Mouse (Mus musculus) liver, postnatal 0 days (tissue): Measurements from ENCODE around the gene Capzb. TPM values are rescaled to one million over a fixed set of nuclear protein-coding genes. Genes with fewer than 3 reads are reported as not detected.
A peak's percentile ranks its signal among the peaks of the same experiment; 100 is the strongest.

ENCODE experiments used
- ATAC-seq: fragments of 200-750 bp; cut with Nextera tagmentation; 2 replicates; pipeline ENCODE4 v1.8.0; 2017; ENCODE audit warnings: mild to moderate bottlenecking, moderate library complexity
- DNase-seq: peaks from one replicate; pipeline ENCODE4 v3.0.0-alpha.2; 2016
- H3K27ac ChIP-seq: fragments of 300-500 bp; sonication (generic); 2 replicates; pipeline ENCODE4 v1.5.1; 2014; ENCODE audit warnings: antibody characterized with exemption, moderate library complexity, mild to moderate bottlenecking, low read depth
- H3K27me3 ChIP-seq: fragments of 300-500 bp; sonication (generic); 2 replicates; pipeline ENCODE4 v1.6.1; 2014; ENCODE audit warnings: low read length, control low read depth, mixed read lengths; ENCODE audit not compliant: insufficient read depth
- H3K36me3 ChIP-seq: fragments of 300-500 bp; sonication (generic); replicated peaks from 2 replicates; pipeline ENCODE4 v1.6.1; 2014; ENCODE audit warnings: mild to moderate bottlenecking, control low read depth, low read length, moderate library complexity, mixed read lengths; ENCODE audit not compliant: insufficient read depth
- H3K4me1 ChIP-seq: fragments of 300-500 bp; sonication (generic); 2 replicates; pipeline ENCODE4 v1.6.1; 2014; ENCODE audit warnings: antibody characterized with exemption, mild to moderate bottlenecking, control low read depth; ENCODE audit not compliant: insufficient read depth
- H3K4me2 ChIP-seq: fragments of 300-500 bp; sonication (generic); 2 replicates; pipeline ENCODE4 v1.6.1; 2014; ENCODE audit warnings: low read depth, mild to moderate bottlenecking, low read length, moderate library complexity, mixed read lengths
- H3K4me3 ChIP-seq: fragments of 300-500 bp; sonication (generic); 2 replicates; pipeline ENCODE4 v1.5.1; 2014; ENCODE audit warnings: low read depth, low read length
- H3K9ac ChIP-seq: fragments of 300-500 bp; sonication (generic); replicated peaks from 2 replicates; pipeline ENCODE4 v1.6.1; 2014; ENCODE audit warnings: mild to moderate bottlenecking, moderate library complexity
- H3K9me3 ChIP-seq: fragments of 300-500 bp; sonication (generic); 2 replicates; pipeline ENCODE4 v1.6.1; 2016; ENCODE audit warnings: mild to moderate bottlenecking, control low read depth, low read length, mixed read lengths
- CTCF ChIP-seq: sonication (generic); IDR thresholded peaks from 2 replicates; pipeline ENCODE4 v1.5.1; 2016; ENCODE audit warnings: antibody characterized with exemption, low read depth
- EP300 ChIP-seq: IDR thresholded peaks from 2 replicates; pipeline ENCODE4 v1.6.1; 2016; ENCODE audit warnings: antibody characterized with exemption, low read depth, mild to moderate bottlenecking
- WGBS: fragments of 180-500 bp; shearing (Covaris S2); extraction: QIAGEN DNeasy Blood & Tissue Kit; methylation state at CpG from one replicate; pipeline ENCODE4 v1.1.7; 2014; ENCODE audit not compliant: insufficient replicate concordance; 5-methylcytosine and 5-hydroxymethylcytosine counted together
- polyA plus RNA-seq: library from polyadenylated mRNA; unstranded; fragments of >200 nt; fragmentation: Nextera tagmentation; extraction: Ambion mirVana; gene quantifications from 2 replicates; pipeline ENCODE4 v1.2.1, GENCODE M21; 2015

Capzb gene
- polyA plus RNA-seq, 1 experiment from 2014 or later, result 143 TPM

DNA sequence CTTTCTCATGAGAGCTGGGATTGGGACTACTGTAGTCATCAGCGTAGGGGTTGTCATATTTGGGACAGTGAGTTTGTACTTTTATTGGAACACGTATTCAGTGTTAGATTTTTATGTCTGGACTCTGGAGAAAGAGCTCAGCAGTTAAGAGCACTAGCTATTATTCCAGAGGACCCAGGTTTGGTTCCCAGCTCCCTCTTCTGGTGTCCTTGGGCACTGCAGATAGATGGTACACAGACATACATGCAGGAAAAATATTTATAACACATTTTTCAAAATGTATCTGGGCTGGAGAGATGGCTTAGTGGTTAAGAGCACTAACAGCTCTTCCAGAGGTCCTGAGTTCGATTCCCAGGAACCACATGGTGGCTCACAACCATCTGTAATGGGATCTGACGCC lies 28.3 kb downstream of the Capzb start:
- no peaks in the 10 kb centered on the region for H3K4me1 ChIP-seq
- ATAC-seq, result no peak
- 83% methylated on average over 4 of the region's 4 CpGs for WGBS

DNA sequence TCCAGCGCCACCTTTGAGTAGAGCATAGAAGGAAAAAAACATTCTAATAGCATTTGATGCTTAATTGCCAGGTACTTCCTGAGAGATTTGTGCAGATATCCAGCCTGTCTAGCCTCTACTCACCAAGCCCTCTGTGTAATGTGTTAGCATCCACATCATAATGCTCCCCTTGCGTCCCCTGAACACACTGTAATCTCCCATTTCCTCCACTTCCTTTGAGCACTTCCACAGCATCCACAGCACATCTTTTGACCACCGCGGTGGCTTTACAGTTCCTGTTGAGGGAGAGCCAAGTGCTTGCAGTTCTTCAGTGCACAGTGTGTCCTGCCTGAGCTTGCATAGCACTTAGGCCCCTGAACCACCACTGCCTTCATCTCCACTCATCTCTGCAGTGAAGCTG lies 29.1 kb downstream of the Capzb start:
- H3K9me3 ChIP-seq, result no peaks in the 10 kb centered on the region
- peaks cover 11% of the 10 kb centered on the region for H3K36me3 ChIP-seq
- H3K4me2 ChIP-seq, result no peak overlapping the region
- no peaks in the 10 kb centered on the region for H3K27me3 ChIP-seq
- no peak overlapping the region for H3K9ac ChIP-seq
- 40% methylated on average over 4 of the region's 4 CpGs for WGBS
- DNase-seq (no peak), ATAC-seq (no peak)
- H3K4me3 ChIP-seq, result no peak overlapping the region
- TF ChIP-seq EP300, result no peak
- TF ChIP-seq CTCF, result no peak
- no peak overlapping the region for H3K27ac ChIP-seq
- H3K4me1 ChIP-seq, result 0 out of 2 replicates have a peak, but pooled peaks cover 2% of the 10 kb centered on the region

More for the DNA sequence above, 28.3 kb downstream of the Capzb start:
- peaks cover 6% of the 10 kb centered on the region; the same call in 1 of the 2 replicates for H3K36me3 ChIP-seq
- no peak overlapping the region for H3K4me2 ChIP-seq
- no peaks in the 10 kb centered on the region for H3K27me3 ChIP-seq
- H3K27ac ChIP-seq, result no peak overlapping the region
- peak; percentile 48 for DNase-seq
- no peaks in the 10 kb centered on the region for H3K9me3 ChIP-seq
- TF ChIP-seq CTCF (peak; percentile 65), EP300 (no peak)
- H3K4me3 ChIP-seq, result no peak overlapping the region
- no peak overlapping the region for H3K9ac ChIP-seq

DNA sequence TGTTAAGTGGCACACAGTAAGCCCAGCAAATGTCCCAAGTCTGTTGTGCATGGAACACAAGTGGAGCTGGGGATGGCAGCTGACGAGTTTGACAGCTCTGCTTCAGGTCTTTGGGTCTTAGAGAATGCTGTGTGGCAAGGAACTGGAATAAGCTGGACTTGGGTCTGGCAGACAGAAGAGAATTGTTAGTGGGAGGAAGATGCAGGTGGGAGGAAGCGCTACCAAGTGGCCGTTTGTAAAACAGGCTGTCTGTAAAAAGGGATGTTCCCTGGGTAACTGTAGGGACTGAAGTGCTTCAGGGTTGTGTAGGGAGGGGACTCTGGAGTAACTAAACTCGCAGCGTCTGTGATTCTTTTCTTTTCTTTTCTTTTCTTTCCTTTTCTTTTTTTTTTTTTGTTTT lies 32.4 kb downstream of the Capzb start:
- Histone ChIP-seq H3K9ac (no peak overlapping the region), H3K27ac (no peak overlapping the region), H3K27me3 (no peaks in the 10 kb centered on the region), H3K4me3 (no peak overlapping the region), H3K4me1 (peaks cover 7% of the 10 kb centered on the region), H3K9me3 (no peaks in the 10 kb centered on the region), H3K36me3 (peaks cover 14% of the 10 kb centered on the region), H3K4me2 (no peak overlapping the region)
- no peak for TF ChIP-seq EP300
- TF ChIP-seq CTCF, result no peak
- 67% methylated on average over 5 of the region's 5 CpGs for WGBS
- no peak for ATAC-seq
- DNase-seq, result no peak

DNA sequence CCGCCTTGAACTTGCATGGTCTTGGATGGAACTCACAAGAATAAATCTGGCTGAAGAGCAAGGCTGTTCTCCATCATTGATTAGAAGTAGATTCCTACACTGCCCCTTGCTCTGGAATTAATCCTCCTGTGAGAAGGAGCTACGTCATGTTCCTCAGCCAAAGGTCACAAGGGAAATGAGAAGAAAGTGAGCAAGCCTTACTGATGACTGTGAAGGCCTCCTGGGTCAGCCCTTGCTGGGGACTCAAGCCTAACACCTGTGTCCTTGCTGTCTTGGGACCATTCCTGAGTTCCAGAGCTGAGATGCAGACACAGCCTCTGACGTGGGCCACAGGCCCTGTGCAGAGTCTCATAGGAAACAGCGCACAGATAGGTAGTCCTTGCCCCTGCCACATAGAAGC lies 33.2 kb downstream of the Capzb start:
- peaks cover 17% of the 10 kb centered on the region for H3K36me3 ChIP-seq
- no peak for ATAC-seq
- no peak overlapping the region for H3K4me2 ChIP-seq
- no peak overlapping the region for H3K4me3 ChIP-seq
- no peak overlapping the region for H3K9ac ChIP-seq
- peaks cover 13% of the 10 kb centered on the region for H3K4me1 ChIP-seq
- no peak for DNase-seq
- no peaks in the 10 kb centered on the region for H3K27me3 ChIP-seq
- no peak overlapping the region for H3K27ac ChIP-seq
- TF ChIP-seq EP300 (no peak), CTCF (no peak)
- WGBS, result 79% methylated on average over 4 of the region's 4 CpGs
- no peaks in the 10 kb centered on the region for H3K9me3 ChIP-seq

DNA sequence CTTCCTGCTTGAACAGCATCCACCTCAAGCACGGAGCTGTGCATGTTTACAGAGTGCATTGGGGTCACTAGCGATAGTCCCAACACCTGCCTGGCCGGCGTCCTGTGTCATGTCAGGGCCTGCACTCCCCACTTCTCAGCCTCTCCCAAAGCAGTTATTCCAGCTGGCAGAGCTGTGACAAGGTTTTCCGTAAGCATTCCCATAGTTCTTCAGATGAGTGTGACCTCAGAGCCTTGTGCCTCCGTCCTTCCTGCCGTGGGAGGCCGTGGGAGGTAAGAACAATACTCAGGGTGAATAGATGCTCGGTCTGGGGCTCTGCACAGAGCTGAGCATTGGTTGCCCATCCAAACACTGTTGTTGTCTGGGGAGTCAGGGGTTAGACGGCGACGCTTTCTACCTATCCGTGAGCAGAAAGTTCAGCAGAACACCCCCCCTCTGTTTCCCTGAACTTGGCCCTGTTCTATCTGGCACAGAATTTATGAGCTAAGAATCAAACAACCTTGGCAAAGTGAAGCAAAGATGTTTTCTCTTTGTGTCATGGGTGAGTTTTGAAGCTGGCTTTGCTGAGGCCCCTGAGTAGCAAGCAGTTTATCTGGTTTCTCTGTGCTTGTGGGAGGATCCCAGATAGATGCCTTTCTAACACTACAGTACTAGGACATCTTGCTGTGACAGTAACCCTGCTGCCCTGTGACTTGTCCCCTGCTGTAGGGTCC lies 34.0 kb downstream of the Capzb start:
- WGBS, result 73% methylated on average over 13 of the region's 13 CpGs
- no peak for TF ChIP-seq EP300
- TF ChIP-seq CTCF, result no peak
- Histone ChIP-seq H3K4me2 (no peak overlapping the region), H3K9ac (no peak overlapping the region), H3K36me3 (peaks cover 17% of the 10 kb centered on the region), H3K4me3 (no peak overlapping the region), H3K27ac (0 out of 2 replicates have a peak overlapping the region, but pooled peaks have one; percentile 57), H3K9me3 (no peaks in the 10 kb centered on the region), H3K27me3 (no peaks in the 10 kb centered on the region), H3K4me1 (peaks cover 13% of the 10 kb centered on the region)
- ATAC-seq (no peak), DNase-seq (no peak)

DNA sequence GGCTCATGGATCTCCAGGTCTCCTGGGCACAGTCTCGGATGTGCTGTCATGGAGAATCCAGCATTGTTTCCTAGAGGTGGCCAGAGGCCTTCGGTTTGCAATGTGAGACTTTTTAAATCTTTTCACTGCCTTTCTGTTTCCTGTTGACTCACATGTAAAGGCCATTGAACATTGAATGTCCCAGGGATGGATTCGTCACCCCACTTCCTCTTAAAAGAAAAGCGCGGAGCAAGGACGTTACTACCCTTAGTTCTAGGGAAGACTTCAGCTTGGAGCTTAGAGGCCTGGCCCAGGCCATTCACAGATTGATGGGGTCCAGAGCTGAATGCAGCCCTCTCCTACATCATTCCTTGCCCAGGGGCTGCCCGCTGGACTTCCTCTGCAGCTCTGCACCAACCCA lies 35.2 kb downstream of the Capzb start:
- no peak for DNase-seq

More for the DNA sequence above, 35.2 kb downstream of the Capzb start:
- no peak for TF ChIP-seq CTCF
- TF ChIP-seq EP300, result no peak
- peak; percentile 22; the same call in 1 of the 2 replicates for ATAC-seq
- peaks cover 20% of the 10 kb centered on the region for H3K4me1 ChIP-seq
- peak overlapping the region; percentile 57; the same call in 1 of the 2 replicates for H3K27ac ChIP-seq
- peaks cover 19% of the 10 kb centered on the region for H3K36me3 ChIP-seq
- no peak overlapping the region for H3K9ac ChIP-seq
- no peak overlapping the region for H3K4me2 ChIP-seq
- 68% methylated on average over 7 of the region's 7 CpGs for WGBS
- H3K9me3 ChIP-seq, result no peaks in the 10 kb centered on the region
- H3K4me3 ChIP-seq, result no peak overlapping the region
- H3K27me3 ChIP-seq, result no peaks in the 10 kb centered on the region
